In genomic region chr10:24965821-24966550, GRCm38 (mm10) we compare ENCODE assay signal across 18 mouse cellular contexts. TPM values are rescaled to one million over a fixed set of nuclear protein-coding genes. Genes with fewer than 3 reads are reported as not detected.
A peak's percentile ranks its signal among the peaks of the same experiment; 100 is the strongest.
DNase-seq lines count a peak whose midpoint lies in the region; ATAC-seq and TF ChIP-seq lines count a peak whose summit lies in the region.
"Had no signal": no experiment of that assay in that cellular context is flagged by ENCODE, and none has a peak within 500 bp of the region (broad histone marks: within the 10 kb centered on the region; RNA-seq: fewer than 3 reads in every experiment).

No protein-coding gene starts in this region.

- 51% methylated on average over 12 of the region's 12 CpGs for WGBS in hindbrain, postnatal 0 days
- WGBS in hindbrain, embryonic 13.5 days, result 59% methylated on average over 12 of the region's 12 CpGs

- no peak overlapping the region for H3K4me2 ChIP-seq in hindbrain, postnatal 0 days (ENCODE audit: low read depth, low read length)
- no peak overlapping the region for H3K4me2 ChIP-seq in hindbrain, embryonic 13.5 days
- H3K4me2 ChIP-seq: embryonic facial prominence, embryonic 15.5 days; heart, embryonic 12.5 days had no signal

- no peaks in the 10 kb centered on the region for H3K4me1 ChIP-seq in hindbrain, postnatal 0 days (ENCODE audit: insufficient read depth, low read length)
- H3K4me1 ChIP-seq in hindbrain, embryonic 13.5 days (replicated peaks), result 0 out of 2 replicates have a peak, but pooled peaks cover 5% of the 10 kb centered on the region
- H3K4me1 ChIP-seq: embryonic facial prominence, embryonic 15.5 days; forebrain, embryonic 10.5 days had no signal

- H3K27ac ChIP-seq in hindbrain, postnatal 0 days, result 0 out of 2 replicates have a peak overlapping the region, but pooled peaks have one; percentile 20
- H3K27ac ChIP-seq in hindbrain, embryonic 13.5 days, result no peak overlapping the region; the same call in 1 of the 2 replicates
- H3K27ac ChIP-seq in layer of hippocampus, adult 2 months, result peak overlapping the region; percentile 83
- H3K27ac ChIP-seq: embryonic facial prominence, embryonic 15.5 days; forebrain, embryonic 10.5 days had no signal

- H3K36me3 ChIP-seq in hindbrain, postnatal 0 days (ENCODE audit: insufficient read depth, low read length), result no peaks in the 10 kb centered on the region
- H3K36me3 ChIP-seq in hindbrain, embryonic 13.5 days, result no peaks in the 10 kb centered on the region
- H3K36me3 ChIP-seq: embryonic facial prominence, embryonic 15.5 days; forebrain, embryonic 10.5 days; heart, embryonic 12.5 days had no signal

- TF ChIP-seq CTCF in hindbrain, postnatal 0 days (IDR thresholded peaks at IDR 0.05; ENCODE audit: low read depth), result no peak
- TF ChIP-seq CTCF in layer of hippocampus, adult 2 months (conservative IDR thresholded peaks at IDR 0.05), result no peak

- no peaks in the 10 kb centered on the region for H3K27me3 ChIP-seq in hindbrain, postnatal 0 days (ENCODE audit: insufficient read depth, low read length)
- no peaks in the 10 kb centered on the region for H3K27me3 ChIP-seq in hindbrain, embryonic 13.5 days
- H3K27me3 ChIP-seq: embryonic facial prominence, embryonic 15.5 days; heart, embryonic 12.5 days had no signal

- no peak overlapping the region for H3K4me3 ChIP-seq in hindbrain, postnatal 0 days (ENCODE audit: low read length)
- H3K4me3 ChIP-seq in hindbrain, embryonic 13.5 days, result no peak overlapping the region
- H3K4me3 ChIP-seq in layer of hippocampus, adult 2 months, result no peak overlapping the region
- H3K4me3 ChIP-seq: embryonic facial prominence, embryonic 15.5 days; erythroblast, embryonic 14.5 days; forebrain, embryonic 10.5 days; heart, embryonic 12.5 days had no signal

- H3K9ac ChIP-seq in hindbrain, postnatal 0 days (replicated peaks; ENCODE audit: low read length), result no peak overlapping the region
- H3K9ac ChIP-seq in hindbrain, embryonic 13.5 days, result no peak overlapping the region
- H3K9ac ChIP-seq: embryonic facial prominence, embryonic 15.5 days; heart, embryonic 12.5 days had no signal

- DNase-seq in hindbrain, postnatal 0 days (ENCODE audit: low spot score), result no peak
- peak; percentile 64 for DNase-seq in brain, adult 2 months (ENCODE audit: low read depth, low spot score)
- DNase-seq in layer of hippocampus, adult 2 months (ENCODE audit: low spot score in 2 of 2), result peak; percentile 37 to 47
- peak; percentile 50 to 60 for DNase-seq in layer of hippocampus, postnatal 14 days (ENCODE audit: low spot score in 2 of 2)
- no peak for DNase-seq in embryo, embryonic 10 days (ENCODE audit: low spot score)
- no peak for DNase-seq in thymus, postnatal 0 days (ENCODE audit: low spot score)
- DNase-seq: adrenal gland, adult 2 months; adrenal gland, postnatal 25 days; embryo, embryonic 11 days; gastrocnemius, postnatal 14 days had no signal

- ATAC-seq in hindbrain, postnatal 0 days, result no peak
- ATAC-seq in hindbrain, embryonic 13.5 days (ENCODE audit: low FRiP score), result no peak
- ATAC-seq: forebrain, embryonic 14.5 days had no signal

- H3K9me3 ChIP-seq in hindbrain, postnatal 0 days (ENCODE audit: low read length), result no peaks in the 10 kb centered on the region
- H3K9me3 ChIP-seq in hindbrain, embryonic 13.5 days, result no peaks in the 10 kb centered on the region
- H3K9me3 ChIP-seq: embryonic facial prominence, embryonic 15.5 days; forebrain, embryonic 10.5 days; heart, embryonic 12.5 days had no signal

RNA-seq across cellular contexts. Expression of gene Arg1, which starts 38.7 kb away (rescaled TPM):
- total RNA-seq in hindbrain, postnatal 0 days (2014; rRNA removed), result 2.9 and 3.0 TPM in 2 replicates
- 3.6 and 3.9 TPM in 2 replicates for polyA plus RNA-seq in hindbrain, postnatal 0 days (2015; fragmentation: Nextera tagmentation; extraction: Ambion mirVana)
- 2.6 and 3.5 TPM in 2 replicates for polyA plus RNA-seq in hindbrain, embryonic 13.5 days (2015; fragmentation: Nextera tagmentation; extraction: Ambion mirVana)
- under 1 TPM in 1 of 2 experiments, not detected in 1; 0.25 TPM for total RNA-seq in layer of hippocampus, adult 2 months (2021)
- total RNA-seq in layer of hippocampus, postnatal 14 days (2021), result not detected
- 3.4 and 9.2 TPM in 2 replicates for polyA plus RNA-seq in thymus, postnatal 0 days (2015; fragmentation: Nextera tagmentation; extraction: Ambion mirVana)
- total RNA-seq: adrenal gland, postnatal 25 days; gastrocnemius, adult 18-20 months; heart, adult 8-10 months had no signal
- polyA plus RNA-seq: erythroblast, embryonic 14.5 days had no signal

Comparison
In these comparisons a context has a peak if more than half of its experiments do, and no peak if none do; other contexts are left out.
1. DNase-seq: peak in brain, adult 2 months (single experiment), layer of hippocampus, adult 2 months (2 of 2) and layer of hippocampus, postnatal 14 days (2 of 2); none in hindbrain, postnatal 0 days (single experiment), embryo, embryonic 10 days (single experiment) and thymus, postnatal 0 days (single experiment).